Mouse (Mus musculus) MEL (cell line): Measurements from ENCODE around the gene Gadd45g.

Experiments
- CTCF ChIP-seq, 3 experiments: IDR thresholded peaks in 2 of 3; conservative IDR thresholded peaks in 1 of 3; 2 replicates each; pipeline ENCODE4 v1.5.1; 2011 to 2012; ENCODE audit warnings: low read length in 3 of 3, low read depth in 2 of 3, mild to moderate bottlenecking in 2 of 3, improper control_type of control experiment in 1 of 3, inconsistent platforms in 1 of 3, mixed read lengths in 1 of 3, moderate library complexity in 1 of 3; ENCODE audit not compliant: control insufficient read depth in 1 of 3, insufficient read depth in 1 of 3, poor library complexity in 1 of 3, severe bottlenecking in 1 of 3
- GATA1 ChIP-seq: IDR thresholded peaks from 2 replicates; pipeline ENCODE4 v1.6.1; 2011; ENCODE audit warnings: low read depth, low read length, improper control_type of control experiment
- HCFC1 ChIP-seq: IDR thresholded peaks from 2 replicates; pipeline ENCODE4 v1.6.1; 2012; ENCODE audit warnings: low read depth, mild to moderate bottlenecking, inconsistent platforms, low read length, improper control_type of control experiment, moderate library complexity
- KAT2A ChIP-seq: conservative IDR thresholded peaks from 2 replicates; pipeline ENCODE4 v1.6.1; 2012; ENCODE audit warnings: low read depth, low read length, improper control_type of control experiment, inconsistent platforms
- MAFK ChIP-seq: IDR thresholded peaks from 2 replicates; pipeline ENCODE4 v1.6.1; 2011; ENCODE audit warnings: low read depth, mild to moderate bottlenecking, low read length, improper control_type of control experiment, borderline replicate concordance
- MAX ChIP-seq: IDR thresholded peaks from 2 replicates; pipeline ENCODE4 v1.6.1; 2011; ENCODE audit warnings: low read length, improper control_type of control experiment
- POLR2A ChIP-seq, 2 experiments: IDR thresholded peaks; 2 replicates each; pipeline ENCODE4 v1.6.1; 2011 to 2012; ENCODE audit warnings: low read length in 2 of 2, mild to moderate bottlenecking in 2 of 2, control low read depth in 1 of 2, improper control_type of control experiment in 1 of 2, low read depth in 1 of 2, moderate library complexity in 1 of 2; ENCODE audit not compliant: control insufficient read depth in 1 of 2, insufficient read depth in 1 of 2, poor library complexity in 1 of 2
- POLR2AphosphoS2 ChIP-seq: IDR thresholded peaks from 2 replicates; pipeline ENCODE4 v1.6.1; 2011; ENCODE audit warnings: low read length, improper control_type of control experiment

GRCm38 (mm10) chr13:51845591-51846191 lies 787 bp upstream of the Gadd45g start:
- TF ChIP-seq CTCF (IDR thresholded peaks at IDR 0.05 in 2 of 3, conservative IDR thresholded peaks at IDR 0.05 in 1 of 3; ENCODE audit: control insufficient read depth in 1 of 3, insufficient read depth in 1 of 3, low read depth in 2 of 3, low read length in 3 of 3, poor library complexity in 1 of 3, severe bottlenecking in 1 of 3), result peak; percentile 60 to 88 (median 86)
- TF ChIP-seq POLR2A (IDR thresholded peaks at IDR 0.05; ENCODE audit: control insufficient read depth in 1 of 2, insufficient read depth in 1 of 2, low read depth in 1 of 2, low read length in 2 of 2, poor library complexity in 1 of 2), result no peak
- TF ChIP-seq KAT2A, result no peak
- no peak for TF ChIP-seq POLR2AphosphoS2
- TF ChIP-seq GATA1, result no peak
- TF ChIP-seq HCFC1, result peak; percentile 40; the same call in 1 of the 2 replicates
- no peak for TF ChIP-seq MAFK
- TF ChIP-seq MAX, result peak; percentile 44
